Mouse (Mus musculus): ENCODE data around the gene Gm49383. TPM values are rescaled to one million over a fixed set of nuclear protein-coding genes. Genes with fewer than 3 reads are reported as not detected.

Gm49383 gene
- 10 to 100 TPM in 1 of 2 experiments, 1 to 10 TPM in 1; 8.3 to 10.7 TPM for polyA plus RNA-seq (2017; shearing (Covaris generic))

GRCm38 (mm10) chr12:69196444-69197377 lies at the start of gene Gm49383:
TSS of gene Gm49383 (minus strand) at chr12:69197104.
- ATAC-seq, result peak; percentile 75

- peak; percentile 76 for ATAC-seq
These were observed 45.0 kb upstream of the Gm49383 start for GRCm38 (mm10) chr12:69241771-69242431.

GRCm38 (mm10) chr12:69241405-69241770 lies 44.5 kb upstream of the Gm49383 start:
- peak; percentile 12 for ATAC-seq

GRCm38 (mm10) chr12:69240876-69241275 lies 44.0 kb upstream of the Gm49383 start, which contains the start of gene Klhdc1:
TSS of gene Klhdc1 (plus strand) at chr12:69241176.
- ATAC-seq, result no peak

- ATAC-seq, result no peak
These were observed 41.4 kb upstream of the Gm49383 start for GRCm38 (mm10) chr12:69238284-69238683.

- no peak for ATAC-seq
These were observed 38.9 kb upstream of the Gm49383 start for GRCm38 (mm10) chr12:69235782-69236181.

GRCm38 (mm10) chr12:69229251-69229650 lies 32.3 kb upstream of the Gm49383 start:
- peak; percentile 34 for ATAC-seq

GRCm38 (mm10) chr12:69227776-69228466 lies 31.0 kb upstream of the Gm49383 start, which contains the start of gene Pole2:
TSS of gene Pole2 (minus strand) at chr12:69228195.
- peak; percentile 89 for ATAC-seq

GRCm38 (mm10) chr12:69220613-69221277 lies 23.8 kb upstream of the Gm49383 start:
- ATAC-seq, result no peak

- ATAC-seq, result no peak
These were observed 19.7 kb upstream of the Gm49383 start for GRCm38 (mm10) chr12:69216587-69216986.

GRCm38 (mm10) chr12:69215000-69215785 lies 18.3 kb upstream of the Gm49383 start:
- ATAC-seq, result no peak

- no peak for ATAC-seq
These were observed 17.5 kb upstream of the Gm49383 start for GRCm38 (mm10) chr12:69214393-69214792.

GRCm38 (mm10) chr12:69213186-69213777 lies 16.4 kb upstream of the Gm49383 start:
- ATAC-seq, result no peak

- no peak for ATAC-seq
These were observed 14.2 kb upstream of the Gm49383 start for GRCm38 (mm10) chr12:69211057-69211456.

GRCm38 (mm10) chr12:69210056-69210979 lies 13.4 kb upstream of the Gm49383 start:
- ATAC-seq, result no peak

- ATAC-seq, result no peak
These were observed 11.6 kb upstream of the Gm49383 start for GRCm38 (mm10) chr12:69208520-69208919.

- no peak for ATAC-seq
These were observed 11.0 kb upstream of the Gm49383 start for GRCm38 (mm10) chr12:69207926-69208325.

GRCm38 (mm10) chr12:69207396-69207795 lies 10.5 kb upstream of the Gm49383 start:
- no peak for ATAC-seq

GRCm38 (mm10) chr12:69204052-69204833 lies 7.3 kb upstream of the Gm49383 start, which contains the start of gene Gm49384:
TSS of gene Gm49384 (minus strand) at chr12:69204267.
- ATAC-seq, result peak; percentile 32

Measured in CD4-positive, CD25-positive, alpha-beta regulatory T cell, adult 4 months (primary cell).